Mouse (Mus musculus) myocyte (in vitro differentiated cells): ENCODE data around the gene Lrmda.

Experiments
- E2F4 ChIP-seq: IDR thresholded peaks from one replicate; pipeline ENCODE4 v1.6.1; 2011; ENCODE audit warnings: mild to moderate bottlenecking, control low read depth, moderate library complexity; ENCODE audit not compliant: insufficient read depth
- MAX ChIP-seq: IDR thresholded peaks from one replicate; pipeline ENCODE4 v1.6.1; 2011; ENCODE audit warnings: low read depth, mild to moderate bottlenecking, control low read depth
- MYOD1 ChIP-seq, 3 experiments: IDR thresholded peaks; one replicate each; pipeline ENCODE4 v1.6.1; 2011; ENCODE audit warnings: control low read depth in 2 of 3, low read depth in 2 of 3, mild to moderate bottlenecking in 2 of 3, moderate library complexity in 1 of 3; ENCODE audit not compliant: insufficient read length in 2 of 3, control insufficient read depth in 1 of 3
- MYOG ChIP-seq, 3 experiments: IDR thresholded peaks; one replicate each; pipeline ENCODE4 v1.6.1; 2011; ENCODE audit warnings: control low read depth in 2 of 3, low read depth in 2 of 3, mild to moderate bottlenecking in 2 of 3; ENCODE audit not compliant: insufficient read length in 2 of 3, control insufficient read depth in 1 of 3, insufficient read depth in 1 of 3
- POLR2A ChIP-seq: IDR thresholded peaks from one replicate; pipeline ENCODE4 v1.6.1; 2011; ENCODE audit warnings: low read depth, mild to moderate bottlenecking, control low read depth, moderate library complexity; ENCODE audit not compliant: insufficient read length
- POLR2AphosphoS2 ChIP-seq: IDR thresholded peaks from one replicate; pipeline ENCODE4 v1.6.1; 2011; ENCODE audit warnings: low read depth, control low read depth; ENCODE audit not compliant: insufficient read length
- SRF ChIP-seq: IDR thresholded peaks from one replicate; pipeline ENCODE4 v1.6.1; 2011; ENCODE audit warnings: low read depth; ENCODE audit not compliant: control insufficient read depth, insufficient read length
- TCF12 ChIP-seq: IDR thresholded peaks from one replicate; pipeline ENCODE4 v1.6.1; 2011; ENCODE audit warnings: mild to moderate bottlenecking, control low read depth; ENCODE audit not compliant: poor library complexity, insufficient read depth, severe bottlenecking
- TCF3 ChIP-seq: IDR thresholded peaks from one replicate; pipeline ENCODE4 v1.6.1; 2011; ENCODE audit warnings: low read depth, control low read depth; ENCODE audit not compliant: insufficient read length
- USF1 ChIP-seq: IDR thresholded peaks from one replicate; pipeline ENCODE4 v1.6.1; 2011; ENCODE audit warnings: low read depth, mild to moderate bottlenecking, control low read depth, moderate library complexity

GRCm38 (mm10) chr14:22323058-22323457 lies 303.5 kb downstream of the Lrmda start:
- TF ChIP-seq TCF12 (no peak), MAX (no peak), POLR2A (no peak), POLR2AphosphoS2 (no peak), E2F4 (no peak), MYOD1 (IDR thresholded peaks at IDR 0.05; ENCODE audit: control insufficient read depth in 1 of 3, insufficient read length in 2 of 3, low read depth in 2 of 3) (no peak), TCF3 (no peak), SRF (no peak), MYOG (IDR thresholded peaks at IDR 0.05; ENCODE audit: control insufficient read depth in 1 of 3, insufficient read depth in 1 of 3, insufficient read length in 2 of 3, low read depth in 2 of 3) (no peak), USF1 (no peak)
